Mouse (Mus musculus): Measurements from ENCODE around the gene Ift57. TPM values are rescaled to one million over a fixed set of nuclear protein-coding genes. Genes with fewer than 3 reads are reported as not detected.

Ift57 gene
- polyA plus RNA-seq, 1 experiment from 2014 or later, result 45.4 TPM

- Histone ChIP-seq H3K27me3 (no peaks in the 10 kb centered on the region), H3K36me3 (peaks cover 4% of the 10 kb centered on the region; the same call in 1 of the 2 replicates), H3K4me2 (replicated peaks) (no peak overlapping the region), H3K4me3 (replicated peaks) (no peak overlapping the region), H3K9me3 (replicated peaks) (no peaks in the 10 kb centered on the region), H3K27ac (replicated peaks) (no peak overlapping the region), H3K4me1 (no peaks in the 10 kb centered on the region), H3K9ac (no peak overlapping the region)
- WGBS, result 87% methylated on average over 3 of the region's 3 CpGs
- ATAC-seq (ENCODE audit: insufficient number of reproducible peaks, low FRiP score, low TSS enrichment, low read depth), result no peak
Observed at GRCm38 (mm10) chr16:49710188-49710587, 11.2 kb downstream of the Ift57 start.

DNA sequence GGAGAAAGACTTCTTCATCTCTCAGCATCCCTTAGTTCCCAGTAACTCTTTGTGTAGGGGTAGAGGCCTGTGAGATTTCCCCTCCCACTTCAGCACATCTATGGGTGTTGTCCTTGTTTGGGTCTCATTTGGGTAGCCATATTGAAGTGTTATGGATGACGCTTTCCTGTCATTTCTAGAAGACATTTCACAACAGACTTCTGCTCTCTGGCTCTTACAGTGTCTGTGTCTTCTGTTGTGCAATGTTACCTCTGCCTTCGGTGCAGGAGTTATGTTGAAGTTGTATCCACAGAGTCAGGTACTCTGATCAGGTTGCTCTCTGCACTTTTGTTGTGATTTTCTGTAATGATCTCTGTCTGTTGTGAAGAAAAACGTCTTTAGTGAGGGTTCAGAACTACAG is 14.3 kb downstream of the Ift57 start:
- H3K4me1 ChIP-seq, result no peaks in the 10 kb centered on the region

DNA sequence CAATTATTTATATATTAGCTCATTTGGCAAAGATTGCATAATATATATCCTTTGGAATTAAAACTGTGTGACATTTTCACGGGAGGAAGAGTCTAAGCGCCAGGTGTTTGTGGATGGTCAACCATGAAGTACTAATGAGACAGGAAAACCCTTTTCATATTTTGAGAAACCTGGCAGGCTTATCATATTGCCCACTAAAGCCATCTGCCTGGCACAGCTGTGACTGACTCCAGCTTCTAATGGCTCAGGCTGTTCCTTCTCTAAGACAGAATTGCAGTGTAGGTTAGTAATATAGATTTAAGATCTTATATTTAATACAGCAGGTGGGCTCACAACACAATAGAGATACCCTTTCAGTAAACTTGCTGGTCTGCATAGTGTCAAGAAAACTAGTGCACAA is 21.6 kb downstream of the Ift57 start:
- Histone ChIP-seq H3K27me3 (no peaks in the 10 kb centered on the region), H3K9me3 (replicated peaks) (no peaks in the 10 kb centered on the region), H3K4me2 (replicated peaks) (no peak overlapping the region), H3K27ac (replicated peaks) (no peak overlapping the region), H3K4me1 (no peaks in the 10 kb centered on the region), H3K36me3 (no peaks in the 10 kb centered on the region), H3K9ac (no peak overlapping the region), H3K4me3 (replicated peaks) (no peak overlapping the region)
- 91% methylated on average over 2 of the region's 2 CpGs for WGBS
- no peak for ATAC-seq (ENCODE audit: insufficient number of reproducible peaks, low FRiP score, low TSS enrichment, low read depth)

More for the DNA sequence above, 14.3 kb downstream of the Ift57 start:
- H3K27me3 ChIP-seq, result no peaks in the 10 kb centered on the region
- no peak overlapping the region for H3K4me2 ChIP-seq (replicated peaks)
- WGBS, result 78% methylated on average over 3 of the region's 3 CpGs
- no peak overlapping the region for H3K9ac ChIP-seq
- H3K9me3 ChIP-seq (replicated peaks), result no peaks in the 10 kb centered on the region
- no peak overlapping the region for H3K4me3 ChIP-seq (replicated peaks)
- H3K27ac ChIP-seq (replicated peaks), result no peak overlapping the region
- ATAC-seq (ENCODE audit: insufficient number of reproducible peaks, low FRiP score, low TSS enrichment, low read depth), result no peak
- H3K36me3 ChIP-seq, result peaks cover 4% of the 10 kb centered on the region; the same call in 1 of the 2 replicates

DNA sequence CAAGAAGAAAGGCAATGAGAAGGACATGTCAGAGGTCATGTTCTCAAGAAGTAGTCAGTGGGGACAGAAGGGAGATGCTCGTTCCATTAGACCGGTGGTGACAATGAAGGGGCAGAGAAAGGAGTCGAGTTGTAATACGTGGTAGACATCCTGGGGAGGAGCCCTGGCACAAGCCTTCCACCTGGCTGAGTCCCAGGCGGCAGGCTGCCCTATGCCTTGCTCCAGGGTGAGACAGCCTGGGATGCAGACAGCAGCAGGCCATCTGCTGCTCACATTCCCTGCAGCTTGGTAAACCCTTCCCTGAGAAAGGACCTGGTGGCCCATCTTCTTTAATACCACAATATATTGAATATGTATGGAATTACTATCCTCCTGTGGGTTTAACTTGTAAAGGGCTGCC is 22.6 kb downstream of the Ift57 start:
- Histone ChIP-seq H3K27me3 (no peaks in the 10 kb centered on the region), H3K4me2 (replicated peaks) (no peak overlapping the region), H3K4me3 (replicated peaks) (no peak overlapping the region), H3K4me1 (no peaks in the 10 kb centered on the region), H3K9me3 (replicated peaks) (no peaks in the 10 kb centered on the region), H3K36me3 (no peaks in the 10 kb centered on the region), H3K9ac (no peak overlapping the region), H3K27ac (replicated peaks) (no peak overlapping the region)
- ATAC-seq (ENCODE audit: insufficient number of reproducible peaks, low FRiP score, low TSS enrichment, low read depth), result no peak
- WGBS, result 54% methylated on average over 5 of the region's 5 CpGs

- Histone ChIP-seq H3K9me3 (replicated peaks) (no peaks in the 10 kb centered on the region), H3K4me2 (replicated peaks) (no peak overlapping the region), H3K9ac (no peak overlapping the region), H3K27ac (replicated peaks) (no peak overlapping the region), H3K36me3 (no peaks in the 10 kb centered on the region), H3K27me3 (no peaks in the 10 kb centered on the region), H3K4me3 (replicated peaks) (no peak overlapping the region), H3K4me1 (no peaks in the 10 kb centered on the region)
- 50% methylated on average over 4 of the region's 4 CpGs for WGBS
- ATAC-seq (ENCODE audit: insufficient number of reproducible peaks, low FRiP score, low TSS enrichment, low read depth), result no peak
Observed at GRCm38 (mm10) chr16:49723222-49723621, 24.2 kb downstream of the Ift57 start.

DNA sequence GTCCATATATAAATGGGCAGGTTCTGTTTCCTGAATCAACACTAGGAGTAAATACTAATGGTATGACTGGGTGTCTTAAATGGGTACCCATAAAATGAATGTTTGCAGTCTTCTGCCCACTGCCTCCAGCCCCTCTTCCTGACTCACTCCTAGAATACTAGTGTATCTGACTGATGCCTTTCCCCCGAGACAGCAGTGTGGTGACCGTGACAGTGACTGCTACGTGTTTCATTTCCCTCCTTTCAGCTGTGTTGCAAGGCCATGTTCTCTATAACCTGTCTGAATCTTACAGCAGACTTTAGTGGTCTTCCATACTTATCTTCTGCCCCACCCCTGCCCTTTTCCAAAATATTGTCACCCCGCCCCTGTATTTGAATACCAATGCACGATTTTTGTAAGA is 25.2 kb downstream of the Ift57 start:
- Histone ChIP-seq H3K9me3 (replicated peaks) (no peaks in the 10 kb centered on the region), H3K4me2 (replicated peaks) (no peak overlapping the region), H3K27me3 (no peaks in the 10 kb centered on the region), H3K4me3 (replicated peaks) (no peak overlapping the region), H3K27ac (replicated peaks) (no peak overlapping the region), H3K4me1 (no peaks in the 10 kb centered on the region), H3K36me3 (no peaks in the 10 kb centered on the region), H3K9ac (no peak overlapping the region)
- 75% methylated on average over 5 of the region's 5 CpGs for WGBS
- ATAC-seq (ENCODE audit: insufficient number of reproducible peaks, low FRiP score, low TSS enrichment, low read depth), result no peak

- Histone ChIP-seq H3K9me3 (replicated peaks) (no peaks in the 10 kb centered on the region), H3K4me3 (replicated peaks) (no peak overlapping the region), H3K4me2 (replicated peaks) (no peak overlapping the region), H3K27ac (replicated peaks) (no peak overlapping the region), H3K27me3 (no peaks in the 10 kb centered on the region), H3K36me3 (no peaks in the 10 kb centered on the region), H3K4me1 (no peaks in the 10 kb centered on the region), H3K9ac (no peak overlapping the region)
- 97% methylated on average over 2 of the region's 2 CpGs for WGBS
- no peak for ATAC-seq (ENCODE audit: insufficient number of reproducible peaks, low FRiP score, low TSS enrichment, low read depth)
Observed at GRCm38 (mm10) chr16:49724931-49725330, 25.9 kb downstream of the Ift57 start.

DNA sequence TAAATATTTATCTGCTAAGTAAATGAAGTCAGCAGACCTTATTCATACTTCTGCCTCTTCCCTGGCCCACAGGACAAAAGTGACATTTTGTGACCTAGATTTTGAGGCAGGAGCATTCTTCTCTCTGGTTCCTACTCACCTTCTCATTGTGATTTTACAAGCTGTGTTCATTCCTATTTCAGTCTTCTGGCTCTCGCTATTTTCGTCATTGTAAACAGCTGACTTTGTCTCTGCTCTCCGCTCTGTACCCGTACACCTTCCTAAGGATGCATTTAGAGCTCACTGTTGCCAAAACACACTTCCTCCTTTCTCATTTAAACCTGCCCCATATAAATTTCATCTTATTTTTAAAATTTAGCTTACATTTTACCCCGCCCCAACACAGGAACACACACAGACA is 26.4 kb downstream of the Ift57 start:
- no peaks in the 10 kb centered on the region for H3K36me3 ChIP-seq
- H3K27me3 ChIP-seq, result no peaks in the 10 kb centered on the region
- no peak overlapping the region for H3K4me3 ChIP-seq (replicated peaks)
- WGBS, result 86% methylated on average over 5 of the region's 5 CpGs
- H3K9me3 ChIP-seq (replicated peaks), result no peaks in the 10 kb centered on the region
- no peak for ATAC-seq (ENCODE audit: insufficient number of reproducible peaks, low FRiP score, low TSS enrichment, low read depth)
- no peak overlapping the region for H3K4me2 ChIP-seq (replicated peaks)
- no peak overlapping the region for H3K9ac ChIP-seq
- no peak overlapping the region for H3K27ac ChIP-seq (replicated peaks)
- no peaks in the 10 kb centered on the region for H3K4me1 ChIP-seq

GRCm38 (mm10) chr16:49726216-49726615 is 27.2 kb downstream of the Ift57 start:
- WGBS, result 72% methylated on average over 3 of the region's 3 CpGs

GRCm38 (mm10) chr16:49726761-49727160 is 27.7 kb downstream of the Ift57 start:
- WGBS, result 58% methylated on average over 2 of the region's 2 CpGs
- no peak overlapping the region for H3K9ac ChIP-seq
- no peaks in the 10 kb centered on the region for H3K27me3 ChIP-seq
- no peaks in the 10 kb centered on the region for H3K36me3 ChIP-seq
- no peak overlapping the region for H3K27ac ChIP-seq (replicated peaks)
- H3K4me3 ChIP-seq (replicated peaks), result no peak overlapping the region
- H3K4me1 ChIP-seq, result no peaks in the 10 kb centered on the region
- no peaks in the 10 kb centered on the region for H3K9me3 ChIP-seq (replicated peaks)
- ATAC-seq (ENCODE audit: insufficient number of reproducible peaks, low FRiP score, low TSS enrichment, low read depth), result no peak
- no peak overlapping the region for H3K4me2 ChIP-seq (replicated peaks)

More at GRCm38 (mm10) chr16:49726216-49726615, 27.2 kb downstream of the Ift57 start:
- Histone ChIP-seq H3K36me3 (no peaks in the 10 kb centered on the region), H3K9ac (no peak overlapping the region), H3K4me1 (no peaks in the 10 kb centered on the region), H3K9me3 (replicated peaks) (no peaks in the 10 kb centered on the region), H3K27ac (replicated peaks) (no peak overlapping the region), H3K27me3 (no peaks in the 10 kb centered on the region), H3K4me2 (replicated peaks) (no peak overlapping the region), H3K4me3 (replicated peaks) (no peak overlapping the region)
- no peak for ATAC-seq (ENCODE audit: insufficient number of reproducible peaks, low FRiP score, low TSS enrichment, low read depth)

- no peak for ATAC-seq (ENCODE audit: insufficient number of reproducible peaks, low FRiP score, low TSS enrichment, low read depth)
- H3K27me3 ChIP-seq, result no peaks in the 10 kb centered on the region
- H3K9ac ChIP-seq, result no peak overlapping the region
- 85% methylated on average over 9 of the region's 9 CpGs for WGBS
- no peaks in the 10 kb centered on the region for H3K36me3 ChIP-seq
- H3K9me3 ChIP-seq (replicated peaks), result no peaks in the 10 kb centered on the region
- no peak overlapping the region for H3K4me2 ChIP-seq (replicated peaks)
- no peaks in the 10 kb centered on the region for H3K4me1 ChIP-seq
- H3K4me3 ChIP-seq (replicated peaks), result no peak overlapping the region
- no peak overlapping the region for H3K27ac ChIP-seq (replicated peaks)
Observed at GRCm38 (mm10) chr16:49736536-49736935, 37.5 kb downstream of the Ift57 start.

DNA sequence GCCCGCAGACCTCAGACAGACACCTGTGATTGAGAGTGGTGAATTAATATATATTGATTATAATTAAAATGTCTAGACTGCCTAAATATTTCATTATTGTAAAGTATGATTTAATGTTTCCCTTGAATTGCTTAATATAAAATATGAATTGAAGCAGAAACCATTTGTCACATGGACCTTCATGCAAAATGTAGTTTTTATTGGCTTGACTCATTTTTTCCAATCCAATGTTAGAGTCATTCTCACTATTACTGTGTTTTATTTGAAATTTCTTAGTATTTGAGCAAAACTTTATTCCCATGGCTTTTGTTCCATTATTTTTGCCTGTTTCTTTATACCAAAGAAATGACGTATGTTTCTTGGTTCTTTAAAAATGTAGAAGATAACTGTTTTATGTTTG is 48.3 kb downstream of the Ift57 start:
- Histone ChIP-seq H3K4me3 (replicated peaks) (no peak overlapping the region), H3K9me3 (replicated peaks) (no peaks in the 10 kb centered on the region), H3K4me1 (no peaks in the 10 kb centered on the region), H3K4me2 (replicated peaks) (no peak overlapping the region), H3K27ac (replicated peaks) (no peak overlapping the region), H3K36me3 (no peaks in the 10 kb centered on the region), H3K27me3 (no peaks in the 10 kb centered on the region), H3K9ac (no peak overlapping the region)
- ATAC-seq (ENCODE audit: insufficient number of reproducible peaks, low FRiP score, low TSS enrichment, low read depth), result no peak
- 85% methylated on average over 2 of the region's 2 CpGs for WGBS

Data from embryonic facial prominence, embryonic 15.5 days (tissue).